ENCODE assay signal across 12 mouse cellular contexts in the genomic region with DNA sequence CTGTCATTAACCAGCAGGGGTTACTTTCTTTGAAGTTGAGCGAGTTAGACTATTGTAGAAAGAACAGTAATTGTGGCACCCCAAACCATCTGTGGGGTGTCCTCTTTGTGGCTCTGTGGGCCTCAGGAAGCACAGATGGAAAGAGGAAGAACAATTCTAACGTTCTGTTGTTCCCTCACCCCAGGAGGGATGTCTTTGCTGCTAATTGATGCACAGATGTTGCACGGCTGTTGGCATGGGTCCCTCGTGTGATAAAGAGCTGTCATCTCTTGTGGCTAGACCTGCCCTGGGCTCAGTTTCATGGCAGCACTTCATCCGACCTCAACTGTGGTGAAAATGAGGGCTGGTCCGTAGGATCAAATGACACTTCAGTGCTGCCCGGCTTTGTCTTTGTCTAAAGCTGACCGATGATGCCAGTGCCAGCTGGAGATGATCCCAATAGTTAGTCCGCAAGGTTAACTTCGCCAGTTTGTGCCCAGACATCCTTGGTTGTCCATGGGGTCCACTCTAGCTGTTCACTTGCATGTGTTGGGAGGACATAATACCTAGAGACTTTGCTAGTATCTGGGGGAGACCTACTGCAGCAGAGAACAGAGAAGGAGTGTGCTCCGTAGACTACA.
DNase-seq lines count a peak whose midpoint lies in the region; ATAC-seq and TF ChIP-seq lines count a peak whose summit lies in the region.
"Had no signal": no experiment of that assay in that cellular context is flagged by ENCODE, and none has a peak within 500 bp of the region (broad histone marks: within the 10 kb centered on the region; RNA-seq: fewer than 3 reads in every experiment).

No protein-coding gene starts in this region.

- DNase-seq in forebrain, embryonic 10.5 days (ENCODE audit: extremely low spot score, low spot score): no peak
- DNase-seq in thymus, postnatal 4 days: peak; percentile 23
- DNase-seq in thymus, adult 2 months: no peak
- peak; percentile 27 for DNase-seq in hindbrain, embryonic 14.5 days (ENCODE audit: low spot score)
- DNase-seq in T-cell, adult 2 months (ENCODE audit: low spot score): no peak
- DNase-seq in cerebellum, adult 2 months: no peak

- H3K9me3 ChIP-seq in forebrain, embryonic 15.5 days: no peaks in the 10 kb centered on the region
- no peaks in the 10 kb centered on the region for H3K9me3 ChIP-seq in forebrain, embryonic 10.5 days
- no peaks in the 10 kb centered on the region for H3K9me3 ChIP-seq in hindbrain, embryonic 14.5 days (ENCODE audit: control insufficient read depth, low read length)
- H3K9me3 ChIP-seq: heart, embryonic 10.5 days; intestine, embryonic 15.5 days; limb, embryonic 12.5 days had no signal

- no peak for TF ChIP-seq POLR2A in thymus, adult 2 months (IDR thresholded peaks at IDR 0.05; ENCODE audit: control insufficient read depth, extremely low read depth, insufficient read depth, low read length, poor library complexity)
- no peak for TF ChIP-seq POLR2A in cerebellum, adult 2 months (IDR thresholded peaks at IDR 0.05; ENCODE audit: borderline replicate concordance, insufficient read depth, low read length)

- 0 out of 2 replicates have a peak, but pooled peaks cover 3% of the 10 kb centered on the region for H3K4me1 ChIP-seq in forebrain, embryonic 15.5 days
- H3K4me1 ChIP-seq in forebrain, embryonic 10.5 days: peaks cover 42% of the 10 kb centered on the region
- peaks cover 12% of the 10 kb centered on the region for H3K4me1 ChIP-seq in thymus, adult 2 months (replicated peaks; ENCODE audit: control insufficient read depth, insufficient read depth, low read length)
- H3K4me1 ChIP-seq in hindbrain, embryonic 14.5 days (replicated peaks; ENCODE audit: control insufficient read depth, insufficient read depth, low read length): peaks cover 5% of the 10 kb centered on the region; the same call in 1 of the 2 replicates
- 0 out of 2 replicates have a peak, but pooled peaks cover 3% of the 10 kb centered on the region for H3K4me1 ChIP-seq in cerebellum, adult 2 months (ENCODE audit: control insufficient read depth, insufficient read depth, low read length)
- H3K4me1 ChIP-seq: heart, embryonic 10.5 days; intestine, embryonic 15.5 days; limb, embryonic 12.5 days had no signal

- 36% methylated on average over 11 of the region's 11 CpGs for WGBS in forebrain, embryonic 15.5 days
- WGBS in forebrain, embryonic 10.5 days: 43% methylated on average over 11 of the region's 11 CpGs
- 16% methylated on average over 11 of the region's 11 CpGs for WGBS in thymus, adult 2 months
- WGBS in hindbrain, embryonic 14.5 days: 40% methylated on average over 11 of the region's 11 CpGs
- 13% methylated on average over 11 of the region's 11 CpGs for WGBS in cerebellum, adult 2 months

- H3K4me3 ChIP-seq in forebrain, embryonic 15.5 days: no peak overlapping the region
- H3K4me3 ChIP-seq in forebrain, embryonic 10.5 days: no peak overlapping the region
- no peak overlapping the region for H3K4me3 ChIP-seq in thymus, adult 2 months (ENCODE audit: control insufficient read depth, insufficient read depth, low read length)
- H3K4me3 ChIP-seq in hindbrain, embryonic 14.5 days (replicated peaks; ENCODE audit: low read length): no peak overlapping the region
- H3K4me3 ChIP-seq in cerebellum, adult 2 months (replicated peaks; ENCODE audit: insufficient read depth, low read depth, low read length): no peak overlapping the region

- H3K36me3 ChIP-seq in forebrain, embryonic 15.5 days: no peaks in the 10 kb centered on the region
- H3K36me3 ChIP-seq in forebrain, embryonic 10.5 days (replicated peaks): no peaks in the 10 kb centered on the region
- H3K36me3 ChIP-seq in thymus, adult 2 months (ENCODE audit: control insufficient read depth, insufficient read depth, low read length): no peaks in the 10 kb centered on the region
- H3K36me3 ChIP-seq in hindbrain, embryonic 14.5 days (replicated peaks; ENCODE audit: control insufficient read depth, insufficient read depth): no peaks in the 10 kb centered on the region
- H3K36me3 ChIP-seq: heart, embryonic 10.5 days; intestine, embryonic 15.5 days; limb, embryonic 12.5 days had no signal

- H3K4me2 ChIP-seq in forebrain, embryonic 15.5 days (replicated peaks): no peak overlapping the region
- H3K4me2 ChIP-seq in hindbrain, embryonic 14.5 days (replicated peaks): no peak overlapping the region

- no peak for TF ChIP-seq CTCF in thymus, adult 2 months (IDR thresholded peaks at IDR 0.05; ENCODE audit: borderline replicate concordance, control insufficient read depth, extremely low read depth, insufficient read depth, low read length, poor library complexity)
- no peak for TF ChIP-seq CTCF in cerebellum, adult 2 months (IDR thresholded peaks at IDR 0.05; ENCODE audit: borderline replicate concordance, insufficient read depth, low read depth, low read length)

- H3K27me3 ChIP-seq in forebrain, embryonic 15.5 days: no peaks in the 10 kb centered on the region
- no peaks in the 10 kb centered on the region for H3K27me3 ChIP-seq in forebrain, embryonic 10.5 days (ENCODE audit: poor library complexity, severe bottlenecking)
- H3K27me3 ChIP-seq in thymus, adult 2 months (ENCODE audit: control insufficient read depth, insufficient read depth, low read length): no peaks in the 10 kb centered on the region
- no peaks in the 10 kb centered on the region for H3K27me3 ChIP-seq in hindbrain, embryonic 14.5 days (ENCODE audit: control insufficient read depth, insufficient read depth, low read length)
- H3K27me3 ChIP-seq in cerebellum, adult 2 months (ENCODE audit: control insufficient read depth, insufficient read depth, low read length): no peaks in the 10 kb centered on the region; the same call in 1 of the 2 replicates
- H3K27me3 ChIP-seq: intestine, embryonic 15.5 days; Patski had no signal

- no peak overlapping the region for H3K9ac ChIP-seq in forebrain, embryonic 15.5 days (replicated peaks)
- H3K9ac ChIP-seq in hindbrain, embryonic 14.5 days: no peak overlapping the region
- H3K9ac ChIP-seq: intestine, embryonic 15.5 days; limb, embryonic 12.5 days had no signal

- ATAC-seq in forebrain, embryonic 15.5 days (replicated peaks): 0 out of 2 replicates have a peak, but pooled peaks have one; percentile 13
- ATAC-seq in hindbrain, embryonic 14.5 days (ENCODE audit: low FRiP score): peak; percentile 38

- no peak overlapping the region for H3K27ac ChIP-seq in forebrain, embryonic 15.5 days (replicated peaks)
- no peak overlapping the region for H3K27ac ChIP-seq in forebrain, embryonic 10.5 days
- no peak overlapping the region for H3K27ac ChIP-seq in thymus, adult 2 months (ENCODE audit: control insufficient read depth, insufficient read depth, low read length)
- no peak overlapping the region for H3K27ac ChIP-seq in hindbrain, embryonic 14.5 days
- H3K27ac ChIP-seq in cerebellum, adult 2 months (ENCODE audit: insufficient read depth, low read length): no peak overlapping the region
- H3K27ac ChIP-seq: intestine, embryonic 15.5 days; layer of hippocampus, adult 2 months; limb, embryonic 12.5 days had no signal

Comparison
In these comparisons a context has a peak if more than half of its experiments do, and no peak if none do; other contexts are left out.
1. DNase-seq: peak in thymus, postnatal 4 days (single experiment) and hindbrain, embryonic 14.5 days (single experiment); none in forebrain, embryonic 10.5 days (single experiment), thymus, adult 2 months (single experiment), T-cell, adult 2 months (single experiment) and cerebellum, adult 2 months (0 of 2).